Mouse (Mus musculus) liver, postnatal 0 days (tissue): ENCODE data around the gene Cryzl1.

Source experiments
- CTCF ChIP-seq: sonication (generic); IDR thresholded peaks from 2 replicates; pipeline ENCODE4 v1.5.1; 2016; ENCODE audit warnings: antibody characterized with exemption, low read depth
- EP300 ChIP-seq: IDR thresholded peaks from 2 replicates; pipeline ENCODE4 v1.6.1; 2016; ENCODE audit warnings: antibody characterized with exemption, low read depth, mild to moderate bottlenecking

GRCm38 (mm10) chr16:91685526-91685925, 43.2 kb downstream of the Cryzl1 start:
- no peak for TF ChIP-seq CTCF
- no peak for TF ChIP-seq EP300
